Mouse (Mus musculus) stomach, embryonic 16.5 days (tissue): ENCODE measurements around the gene Man2a2. TPM values are rescaled to one million over a fixed set of nuclear protein-coding genes. Genes with fewer than 3 reads are reported as not detected.

Experiments
- ATAC-seq: fragments of 200-750 bp; cut with Nextera tagmentation; 2 replicates; pipeline ENCODE4 v1.8.0; 2017; ENCODE audit warnings: moderate number of reproducible peaks, moderate TSS enrichment; ENCODE audit not compliant: insufficient read depth, low FRiP score
- H3K27ac ChIP-seq: fragments of 300-500 bp; sonication (generic); 2 replicates; pipeline ENCODE4 v1.5.1; 2014; ENCODE audit warnings: low read length
- H3K27me3 ChIP-seq: fragments of 300-500 bp; sonication (generic); 2 replicates; pipeline ENCODE4 v1.6.1; 2014; ENCODE audit warnings: low read length, control low read depth, mixed read lengths; ENCODE audit not compliant: control insufficient read depth, insufficient read depth
- H3K36me3 ChIP-seq: fragments of 300-500 bp; sonication (generic); 2 replicates; pipeline ENCODE4 v1.6.1; 2014; ENCODE audit warnings: low read length; ENCODE audit not compliant: control insufficient read depth, insufficient read depth
- H3K4me1 ChIP-seq: fragments of 300-500 bp; sonication (generic); 2 replicates; pipeline ENCODE4 v1.6.1; 2014; ENCODE audit warnings: low read length, control low read depth, mixed read lengths; ENCODE audit not compliant: control insufficient read depth, insufficient read depth
- H3K4me2 ChIP-seq: fragments of 300-500 bp; sonication (generic); 2 replicates; pipeline ENCODE4 v1.6.1; 2014; ENCODE audit warnings: low read depth, low read length, mixed read lengths
- H3K4me3 ChIP-seq: fragments of 300-500 bp; sonication (generic); replicated peaks from 2 replicates; pipeline ENCODE4 v1.5.1; 2014; ENCODE audit warnings: mild to moderate bottlenecking, low read length
- H3K9ac ChIP-seq: fragments of 300-500 bp; sonication (generic); 2 replicates; pipeline ENCODE4 v1.6.1; 2014; ENCODE audit warnings: low read length
- H3K9me3 ChIP-seq: fragments of 300-500 bp; sonication (generic); replicated peaks from 2 replicates; pipeline ENCODE4 v1.6.1; 2016; ENCODE audit warnings: low read length, control low read depth; ENCODE audit not compliant: control insufficient read depth
- WGBS: fragments of 180-500 bp; shearing (Covaris S2); extraction: QIAGEN DNeasy Blood & Tissue Kit; methylation state at CpG from one replicate; pipeline ENCODE4 v1.1.7; 2014; 5-methylcytosine and 5-hydroxymethylcytosine counted together
- polyA plus RNA-seq: library from polyadenylated mRNA; unstranded; fragments of >200 nt; fragmentation: Nextera tagmentation; extraction: Ambion mirVana; gene quantifications from 2 replicates; pipeline ENCODE4 v1.2.1, GENCODE M21; 2015

The Man2a2 gene
- polyA plus RNA-seq, 1 experiment from 2014 or later: 14.7 TPM

- no peaks in the 10 kb centered on the region for H3K9me3 ChIP-seq
- peak within 1 kb of the TSS; percentile 86 for H3K27ac ChIP-seq
- peak within 1 kb of the TSS; percentile 76 for H3K4me3 ChIP-seq
- peaks cover 29% of the 10 kb centered on the region for H3K4me1 ChIP-seq
- peak within 1 kb of the TSS; percentile 76 for H3K9ac ChIP-seq
- WGBS: 3% methylated on average over 11 of the region's 11 CpGs
- ATAC-seq: peak; percentile 65
- peaks cover 4% of the 10 kb centered on the region; the same call in 1 of the 2 replicates for H3K36me3 ChIP-seq
- no peaks in the 10 kb centered on the region for H3K27me3 ChIP-seq
- H3K4me2 ChIP-seq: peak within 1 kb of the TSS; percentile 87
Measured at GRCm38 (mm10) chr7:80340793-80341192, 30.4 kb downstream of the Man2a2 start, which contains the start of gene Unc45a. Gene Unc45a, minus strand, starts transcription at chr7:80341005.

- H3K4me3 ChIP-seq: peak overlapping the region; percentile 76
- under 1% methylated on average over 45 of the region's 45 CpGs for WGBS
- peak; percentile 97 for ATAC-seq
- no peaks in the 10 kb centered on the region for H3K27me3 ChIP-seq
- H3K4me2 ChIP-seq: peak overlapping the region; percentile 87
- H3K27ac ChIP-seq: peak overlapping the region; percentile 86
- peaks cover 9% of the 10 kb centered on the region for H3K36me3 ChIP-seq
- H3K9me3 ChIP-seq: no peaks in the 10 kb centered on the region
- H3K4me1 ChIP-seq: peaks cover 29% of the 10 kb centered on the region
- H3K9ac ChIP-seq: peak overlapping the region; percentile 88
Measured at GRCm38 (mm10) chr7:80339793-80340628, 31.2 kb downstream of the Man2a2 start.

- Histone ChIP-seq H3K4me3 (peak overlapping the region; percentile 76), H3K36me3 (peaks cover 14% of the 10 kb centered on the region), H3K27me3 (no peaks in the 10 kb centered on the region), H3K4me1 (peaks cover 29% of the 10 kb centered on the region), H3K4me2 (peak overlapping the region; percentile 87), H3K27ac (peak overlapping the region; percentile 34; the same call in 1 of the 2 replicates), H3K9me3 (no peaks in the 10 kb centered on the region), H3K9ac (peak overlapping the region; percentile 88)
- WGBS: 4% methylated on average over 17 of the region's 17 CpGs
- no peak for ATAC-seq
Measured at GRCm38 (mm10) chr7:80339371-80339770, 31.8 kb downstream of the Man2a2 start.

GRCm38 (mm10) chr7:80336932-80337331, 34.2 kb downstream of the Man2a2 start:
- 77% methylated on average over 3 of the region's 3 CpGs for WGBS
- H3K9ac ChIP-seq: no peak overlapping the region
- H3K4me2 ChIP-seq: no peak overlapping the region
- peaks cover 22% of the 10 kb centered on the region for H3K4me1 ChIP-seq
- H3K27me3 ChIP-seq: no peaks in the 10 kb centered on the region
- peaks cover 35% of the 10 kb centered on the region for H3K36me3 ChIP-seq
- no peak overlapping the region for H3K4me3 ChIP-seq
- ATAC-seq: no peak
- no peaks in the 10 kb centered on the region for H3K9me3 ChIP-seq
- peak overlapping the region; percentile 34; the same call in 1 of the 2 replicates for H3K27ac ChIP-seq

- H3K36me3 ChIP-seq: peaks cover 40% of the 10 kb centered on the region
- no peak for ATAC-seq
- H3K9me3 ChIP-seq: no peaks in the 10 kb centered on the region
- H3K4me3 ChIP-seq: no peak overlapping the region
- H3K4me1 ChIP-seq: peaks cover 15% of the 10 kb centered on the region
- H3K27me3 ChIP-seq: no peaks in the 10 kb centered on the region
- H3K9ac ChIP-seq: no peak overlapping the region
- H3K4me2 ChIP-seq: no peak overlapping the region
- no peak overlapping the region for H3K27ac ChIP-seq
- WGBS: 87% methylated on average over 4 of the region's 4 CpGs
Measured at GRCm38 (mm10) chr7:80334848-80335247, 36.3 kb downstream of the Man2a2 start.

GRCm38 (mm10) chr7:80331433-80331832, 39.7 kb downstream of the Man2a2 start:
- no peak for ATAC-seq
- no peaks in the 10 kb centered on the region for H3K27me3 ChIP-seq
- no peaks in the 10 kb centered on the region for H3K4me1 ChIP-seq
- H3K36me3 ChIP-seq: peaks cover 41% of the 10 kb centered on the region
- no peak overlapping the region for H3K4me2 ChIP-seq
- H3K4me3 ChIP-seq: no peak overlapping the region
- H3K27ac ChIP-seq: no peak overlapping the region
- WGBS: 92% methylated on average over 19 of the region's 19 CpGs
- H3K9ac ChIP-seq: no peak overlapping the region
- H3K9me3 ChIP-seq: no peaks in the 10 kb centered on the region

- H3K4me2 ChIP-seq: no peak overlapping the region
- peaks cover 41% of the 10 kb centered on the region for H3K36me3 ChIP-seq
- ATAC-seq: no peak
- H3K4me3 ChIP-seq: no peak overlapping the region
- peaks cover under 1% of the 10 kb centered on the region; the same call in 1 of the 2 replicates for H3K4me1 ChIP-seq
- WGBS: 85% methylated on average over 8 of the region's 8 CpGs
- H3K27ac ChIP-seq: no peak overlapping the region
- H3K9me3 ChIP-seq: no peaks in the 10 kb centered on the region
- no peaks in the 10 kb centered on the region for H3K27me3 ChIP-seq
- no peak overlapping the region for H3K9ac ChIP-seq
Measured at GRCm38 (mm10) chr7:80330278-80330677, 40.9 kb downstream of the Man2a2 start.

- Histone ChIP-seq H3K9ac (no peak overlapping the region), H3K27ac (no peak overlapping the region), H3K36me3 (peaks cover 8% of the 10 kb centered on the region; the same call in 1 of the 2 replicates), H3K4me2 (no peak overlapping the region), H3K4me3 (no peak overlapping the region), H3K9me3 (no peaks in the 10 kb centered on the region), H3K4me1 (peaks cover 13% of the 10 kb centered on the region; the same call in 1 of the 2 replicates), H3K27me3 (no peaks in the 10 kb centered on the region)
- ATAC-seq: no peak
- 96% methylated on average over 19 of the region's 19 CpGs for WGBS
Measured at GRCm38 (mm10) chr7:80326076-80326475, 45.1 kb downstream of the Man2a2 start.

- H3K9ac ChIP-seq: no peak overlapping the region
- 91% methylated on average over 16 of the region's 16 CpGs for WGBS
- no peak for ATAC-seq
- no peaks in the 10 kb centered on the region for H3K27me3 ChIP-seq
- no peak overlapping the region for H3K4me3 ChIP-seq
- peaks cover 13% of the 10 kb centered on the region; the same call in 1 of the 2 replicates for H3K4me1 ChIP-seq
- no peak overlapping the region for H3K4me2 ChIP-seq
- peaks cover 8% of the 10 kb centered on the region; the same call in 1 of the 2 replicates for H3K36me3 ChIP-seq
- H3K27ac ChIP-seq: peak overlapping the region; percentile 51
- H3K9me3 ChIP-seq: no peaks in the 10 kb centered on the region
Measured at GRCm38 (mm10) chr7:80325292-80325868, 45.8 kb downstream of the Man2a2 start.
